Mouse (Mus musculus): ENCODE results near the gene Psmd9.
"Not testable (repeated sequence)": the region's sequence is repeated elsewhere in the genome, so short reads cannot be mapped to it uniquely, and the experiment has no call there.

Psmd9 gene

GRCm38 (mm10) chr5:123195500-123196000 is 26.3 kb downstream of the Psmd9 start:
- no peak for DNase-seq

GRCm38 (mm10) chr5:123196746-123197145 is 27.5 kb downstream of the Psmd9 start:
- DNase-seq, result no peak

DNA sequence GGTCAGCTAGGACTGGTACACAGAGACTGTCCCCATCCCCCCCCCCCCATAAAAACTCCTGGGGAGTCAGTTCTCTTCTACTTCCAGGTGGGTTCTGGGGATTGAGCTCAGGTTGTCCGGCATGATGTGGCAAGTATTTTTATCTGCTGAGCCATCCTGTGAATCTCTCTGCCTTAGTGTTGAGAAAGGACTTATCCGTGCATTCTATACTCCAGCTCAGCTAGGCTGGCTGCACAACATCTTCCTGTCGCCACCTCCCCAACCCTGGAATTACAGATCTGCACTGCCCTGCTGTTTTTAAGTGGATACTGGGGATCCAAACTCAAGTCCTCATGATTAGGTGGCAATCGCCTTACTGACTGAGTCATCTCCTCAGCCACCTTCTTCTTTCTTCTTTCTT is 29.3 kb downstream of the Psmd9 start:
- DNase-seq, result no peak

DNA sequence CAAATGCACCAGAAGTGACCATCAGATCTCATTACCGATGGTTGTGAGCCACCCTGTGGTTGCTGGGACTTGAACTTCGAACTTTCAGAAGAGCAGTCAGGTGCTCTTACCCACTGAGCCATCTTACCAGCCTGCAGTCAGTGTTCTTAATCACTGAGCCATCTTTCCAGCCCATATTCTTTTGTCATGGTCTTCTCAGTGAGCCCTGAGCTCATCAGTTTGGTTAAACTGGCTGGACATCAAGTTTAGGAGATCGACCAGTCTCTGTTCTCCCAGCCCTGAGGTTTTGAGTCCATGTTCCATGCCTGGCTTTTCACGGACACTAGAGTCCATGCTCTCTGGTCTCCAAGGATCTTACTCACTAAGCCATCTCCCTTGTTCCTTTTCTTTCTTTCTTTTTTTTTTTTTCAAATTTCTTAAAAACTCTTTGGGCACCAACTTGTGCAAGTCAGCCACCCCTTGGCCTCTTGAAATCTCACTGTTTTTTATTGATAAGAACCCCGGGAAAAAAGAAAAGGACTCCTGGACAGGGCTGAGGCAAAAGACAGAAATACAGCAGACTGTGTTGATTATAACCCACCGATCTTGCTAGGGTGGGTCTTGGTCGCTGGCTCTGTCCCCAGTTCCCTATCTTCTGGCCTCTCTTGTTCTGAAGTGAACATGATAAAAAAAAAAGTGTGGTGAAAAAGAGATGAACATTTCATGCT is 31.8 kb downstream of the Psmd9 start:
- DNase-seq, result not testable (repeated sequence)

DNA sequence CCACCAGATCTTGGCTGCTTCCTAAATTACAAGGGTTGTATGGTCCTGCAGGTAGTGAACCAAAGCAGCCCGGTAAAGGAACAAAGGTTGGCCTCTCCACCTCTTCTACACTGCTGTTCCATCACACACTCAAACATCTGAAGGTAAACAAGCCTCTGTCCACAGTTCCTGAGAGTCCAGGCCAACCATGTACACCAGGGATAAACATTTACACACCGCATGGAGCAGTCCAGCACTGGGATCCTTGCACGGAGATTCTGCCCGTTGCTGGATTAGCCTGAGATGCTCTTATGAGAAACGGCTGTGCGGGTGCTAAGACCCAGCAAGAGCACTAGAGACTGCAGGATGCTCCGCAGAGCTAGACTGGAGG is 32.3 kb downstream of the Psmd9 start:
- DNase-seq, result no peak

DNA sequence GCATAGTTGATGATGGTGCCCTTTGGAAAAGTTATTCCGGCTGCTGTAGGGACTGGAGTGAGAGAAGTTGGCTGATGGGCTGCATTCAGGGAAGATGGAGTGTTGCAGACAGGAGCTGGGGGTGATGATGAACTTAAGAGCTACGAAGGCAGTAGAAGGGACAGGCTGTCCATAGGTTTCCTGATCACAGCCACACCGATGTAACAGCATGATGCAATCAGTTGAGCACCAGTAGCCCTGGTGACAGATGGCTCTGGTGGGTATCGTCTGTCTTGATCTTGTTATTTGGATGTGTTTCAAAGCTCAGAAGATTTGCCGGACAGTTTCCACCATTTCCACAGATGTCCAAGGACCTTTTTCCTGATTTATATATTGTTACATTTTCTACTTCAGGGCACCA is 32.8 kb downstream of the Psmd9 start:
- peak; percentile 23 for DNase-seq

GRCm38 (mm10) chr5:123202771-123203170 is 33.6 kb downstream of the Psmd9 start:
- not testable (repeated sequence) for DNase-seq

GRCm38 (mm10) chr5:123203591-123203990 is 34.4 kb downstream of the Psmd9 start:
- not testable (repeated sequence) for DNase-seq

GRCm38 (mm10) chr5:123222346-123223050 is 53.3 kb downstream of the Psmd9 start:
- DNase-seq, result not testable (repeated sequence)

- DNase-seq, result no peak
Measured at GRCm38 (mm10) chr5:123223051-123223410, 53.8 kb downstream of the Psmd9 start.

GRCm38 (mm10) chr5:123223861-123224260 is 54.6 kb downstream of the Psmd9 start:
- DNase-seq, result not testable (repeated sequence)

GRCm38 (mm10) chr5:123226851-123227250 is 57.6 kb downstream of the Psmd9 start:
- no peak for DNase-seq

GRCm38 (mm10) chr5:123227762-123228523 is 58.7 kb downstream of the Psmd9 start:
- peak; percentile 95 for DNase-seq

- no peak for DNase-seq
Measured at GRCm38 (mm10) chr5:123228524-123228922, 59.3 kb downstream of the Psmd9 start.

DNA sequence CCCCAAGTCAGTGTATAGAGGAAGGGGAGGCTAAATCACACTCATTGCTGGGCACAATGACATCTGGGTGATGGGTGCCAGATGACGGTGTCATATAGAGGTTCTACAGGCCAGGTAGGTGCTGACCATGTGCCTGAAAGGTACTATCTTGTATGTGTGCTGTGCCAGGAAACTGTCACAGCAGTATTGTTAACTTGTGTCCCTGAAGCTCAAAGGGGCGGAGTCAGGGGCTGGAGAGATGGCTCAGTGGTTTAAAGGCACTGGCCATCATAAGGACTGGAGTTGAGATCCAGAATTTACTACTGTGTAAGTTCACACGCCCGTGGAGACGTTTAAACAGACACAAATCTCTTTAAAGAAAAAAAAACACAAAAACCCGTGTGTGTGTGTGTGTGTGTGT is 60.1 kb downstream of the Psmd9 start:
- peak; percentile 31 for DNase-seq

DNA sequence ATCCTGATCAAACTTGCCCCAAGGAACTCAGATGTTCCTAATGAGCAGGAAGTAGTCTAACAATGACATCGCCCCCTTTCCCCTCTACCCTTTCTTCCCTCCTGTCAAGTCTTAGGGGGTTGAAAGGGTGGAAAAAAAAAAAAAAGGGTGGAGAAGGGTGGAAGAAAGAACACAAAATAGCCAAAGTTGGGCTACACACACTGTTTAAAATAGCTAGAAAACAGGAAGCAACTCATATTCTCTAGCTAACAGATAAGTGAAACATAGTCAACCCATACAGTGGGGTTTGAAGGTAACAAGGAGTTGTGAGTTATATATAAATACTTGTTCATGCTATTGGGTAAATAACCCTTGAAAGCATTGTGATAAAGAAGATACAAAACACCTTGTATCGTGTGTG is 63.0 kb downstream of the Psmd9 start:
- no peak for DNase-seq

- DNase-seq, result no peak
Measured at GRCm38 (mm10) chr5:123235731-123236130, 66.5 kb downstream of the Psmd9 start.

DNA sequence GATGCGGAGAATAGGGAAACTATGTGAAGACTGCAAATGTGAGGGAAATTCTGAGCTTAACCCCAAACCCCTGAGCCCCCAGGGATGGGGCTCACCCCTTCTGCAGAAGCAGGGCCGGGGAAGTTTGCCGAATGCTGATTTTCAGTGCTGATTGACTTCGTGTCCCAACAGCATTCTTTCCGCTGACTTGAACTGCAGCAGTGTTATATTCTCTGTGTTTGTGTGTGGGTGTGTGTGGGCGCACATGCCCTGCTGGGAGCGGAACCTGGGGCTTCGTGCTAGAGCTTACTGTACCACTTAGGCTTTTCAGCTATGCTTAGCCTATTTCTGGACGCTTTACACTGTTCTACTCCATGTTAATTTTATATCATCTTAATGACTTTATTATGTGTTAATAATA is 67.2 kb downstream of the Psmd9 start:
- no peak for DNase-seq

DNA sequence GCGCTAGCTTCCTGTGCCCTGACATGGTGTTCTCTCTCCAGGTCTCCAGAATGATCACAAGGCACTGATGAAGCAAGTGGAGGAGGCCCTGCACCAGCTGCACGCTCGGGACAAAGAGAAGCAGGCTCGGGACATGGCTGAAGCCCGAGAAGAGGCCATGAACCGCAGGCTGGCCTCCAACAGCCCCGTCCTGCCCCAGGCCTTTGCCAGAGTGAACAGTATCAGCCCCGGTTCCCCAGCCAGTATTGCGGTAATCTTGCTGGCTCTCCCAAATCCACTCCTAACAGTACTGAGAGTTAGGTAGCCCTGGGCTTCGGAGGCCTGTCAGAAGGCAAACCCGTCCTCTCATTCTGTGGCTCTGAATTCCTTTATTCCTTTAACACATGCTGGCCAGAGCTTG is 70.3 kb downstream of the Psmd9 start:
- no peak for DNase-seq

DNA sequence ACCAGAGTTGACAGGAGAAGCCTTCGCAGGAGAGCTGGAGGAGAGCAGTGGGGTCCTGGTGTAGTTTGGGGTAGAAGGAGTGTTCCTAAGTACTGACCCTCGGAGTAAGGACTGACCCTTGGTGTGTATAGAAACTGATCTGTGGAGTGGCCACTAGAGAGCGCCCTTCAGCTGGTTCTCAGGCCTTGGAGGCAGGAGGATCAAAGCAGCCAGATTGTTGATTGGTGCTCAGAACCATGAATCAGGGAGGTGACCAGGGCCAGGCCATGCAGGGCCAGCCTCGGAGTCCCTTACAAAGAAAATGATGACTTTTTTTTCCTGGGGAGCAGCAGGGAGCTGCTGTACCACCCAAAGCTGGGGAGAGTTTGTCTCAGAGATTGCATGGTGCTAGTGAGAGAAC is 76.3 kb downstream of the Psmd9 start:
- DNase-seq, result peak; percentile 42

GRCm38 (mm10) chr5:123251390-123251789 is 82.2 kb downstream of the Psmd9 start:
- no peak for DNase-seq

- peak; percentile 72 for DNase-seq
Measured at GRCm38 (mm10) chr5:123251834-123252233, 82.6 kb downstream of the Psmd9 start, which contains the start of gene Wdr66. TSS of gene Wdr66 (plus strand) at chr5:123252102.

Data from cerebellum, adult 11-12 months (tissue).